Mouse (Mus musculus) heart, adult 11 months (tissue): ENCODE measurements at regions not wholly inside any gene's neighbourhood (a gene's known extent, or its start where the extent isn't known, plus 50 kb on each side); places are given as distances from the start of the nearest gene placed in this dataset.
"Not testable (repeated sequence)": the region's sequence is repeated elsewhere in the genome, so short reads cannot be mapped to it uniquely, and the experiment has no call there.

Source experiments
- DNase-seq: peaks from one replicate; pipeline ENCODE4 v3.0.0; 2022

GRCm38 (mm10) chr11:94882687-94883383 is 53.2 kb upstream of the Col1a1 start:
- peak; percentile 93 for DNase-seq

DNA sequence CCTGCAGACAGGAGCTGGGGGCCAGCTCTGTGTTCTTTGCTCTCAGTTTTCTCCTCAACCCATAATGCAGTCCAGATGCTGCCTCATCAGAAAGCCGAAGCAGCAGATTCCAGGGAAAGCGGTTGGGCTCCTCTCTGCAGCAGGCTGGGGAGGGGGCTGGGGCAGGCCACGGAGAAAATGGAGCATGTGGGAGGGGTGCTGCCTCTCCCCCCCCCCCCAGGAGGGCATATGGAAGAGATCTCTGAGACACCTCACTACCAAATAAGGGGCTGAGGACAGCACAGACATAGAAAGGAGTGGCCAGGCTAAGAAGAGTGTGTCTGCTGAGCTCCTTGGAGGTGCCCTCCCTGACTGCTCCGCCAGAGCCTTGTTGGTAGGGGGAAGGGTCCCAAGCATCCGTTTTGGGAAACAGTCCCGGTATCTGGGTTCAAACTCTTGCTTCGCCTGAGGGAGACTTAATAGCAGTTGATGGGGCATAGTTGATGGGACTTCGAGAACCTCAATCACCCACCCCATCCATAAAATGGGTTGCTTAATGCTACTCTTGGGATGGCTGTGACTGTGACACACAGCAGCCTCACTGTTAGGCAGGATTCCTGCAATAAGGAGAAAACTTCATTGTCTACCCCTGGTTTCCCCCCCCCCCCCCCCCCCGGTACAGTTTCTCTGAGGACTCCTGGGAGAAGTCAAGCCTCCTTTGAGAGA is 53.9 kb upstream of the Col1a1 start:
- no peak for DNase-seq

DNA sequence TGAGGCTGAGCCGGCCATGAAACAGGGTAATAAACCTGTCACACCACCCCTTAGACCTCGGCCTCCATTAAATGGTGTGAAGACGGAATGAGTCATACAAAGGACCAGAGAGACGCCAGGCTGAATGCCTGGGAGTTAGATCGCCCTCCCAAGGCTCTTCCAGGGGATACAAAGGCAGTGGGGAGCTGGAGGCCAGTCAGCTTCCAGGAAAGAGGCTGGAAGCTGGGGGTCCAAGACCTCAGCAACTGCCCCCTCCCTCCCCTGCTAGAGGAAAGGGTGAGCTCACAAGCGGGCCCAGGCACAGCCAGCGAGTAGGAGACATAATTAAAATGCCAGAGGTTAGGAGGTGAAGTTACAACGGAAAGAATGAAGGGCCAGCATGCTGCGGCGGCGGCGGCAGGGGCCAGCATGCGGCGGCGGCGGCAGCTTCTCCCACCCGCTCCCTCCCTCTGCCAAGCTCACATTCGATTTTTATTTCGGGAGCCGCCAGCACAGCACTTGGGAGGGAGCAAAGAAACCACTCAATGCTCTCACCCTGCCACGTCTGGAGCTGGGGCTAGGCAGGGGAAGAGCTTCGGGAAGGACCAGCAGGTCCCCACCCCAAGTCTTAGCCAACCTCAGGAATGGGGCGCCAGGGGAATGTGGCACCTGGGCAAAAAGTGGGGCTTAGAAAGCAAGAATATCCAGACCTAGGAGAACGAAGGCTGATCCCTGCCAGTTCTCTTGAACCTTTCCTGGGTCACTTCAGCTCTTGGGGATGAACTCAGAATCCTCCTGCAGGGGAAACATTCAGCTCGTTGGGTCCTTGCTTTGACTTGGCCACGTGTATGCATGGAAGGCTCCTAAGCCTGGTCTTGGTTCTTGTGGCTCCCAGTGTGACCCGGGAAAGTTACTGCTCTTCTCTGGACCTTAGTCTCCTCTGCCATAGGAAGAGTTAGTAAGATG is 54.9 kb upstream of the Col1a1 start:
- DNase-seq: peak; percentile 86

GRCm38 (mm10) chr11:94876707-94877106 is 59.3 kb upstream of the Col1a1 start:
- no peak for DNase-seq

DNA sequence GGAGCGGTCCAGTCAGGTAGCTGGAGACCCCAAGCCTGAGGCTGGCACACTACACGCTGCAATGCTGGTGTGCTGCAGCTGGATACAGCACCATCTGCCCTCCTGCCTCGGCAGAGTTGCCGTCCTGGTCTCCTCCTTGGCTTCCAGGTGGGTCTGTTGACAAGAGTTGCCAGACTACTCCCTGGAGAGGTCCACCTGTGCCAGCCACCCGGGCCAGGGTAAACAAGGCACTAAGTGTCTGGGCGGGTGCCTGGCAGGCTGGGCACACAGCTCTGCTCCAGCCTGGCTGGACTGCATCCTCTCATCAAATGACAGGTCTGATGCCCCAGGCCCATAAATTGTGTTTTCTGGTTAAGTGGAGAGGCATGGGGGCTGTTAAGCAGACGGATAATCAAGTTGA is 61.0 kb upstream of the Col1a1 start:
- DNase-seq: no peak

GRCm38 (mm10) chr11:94874155-94874561 is 61.9 kb upstream of the Col1a1 start:
- peak; percentile 98 for DNase-seq

GRCm38 (mm10) chr11:94873693-94874092 is 62.3 kb upstream of the Col1a1 start:
- DNase-seq: peak; percentile 96

- DNase-seq: peak; percentile 98
Observed at GRCm38 (mm10) chr11:94872921-94873320, 63.1 kb upstream of the Col1a1 start.

GRCm38 (mm10) chr11:94870341-94870740 is 65.7 kb upstream of the Col1a1 start:
- DNase-seq: peak; percentile 95

- not testable (repeated sequence) for DNase-seq
Observed at GRCm38 (mm10) chr11:94869866-94870265, 66.2 kb upstream of the Col1a1 start.

DNA sequence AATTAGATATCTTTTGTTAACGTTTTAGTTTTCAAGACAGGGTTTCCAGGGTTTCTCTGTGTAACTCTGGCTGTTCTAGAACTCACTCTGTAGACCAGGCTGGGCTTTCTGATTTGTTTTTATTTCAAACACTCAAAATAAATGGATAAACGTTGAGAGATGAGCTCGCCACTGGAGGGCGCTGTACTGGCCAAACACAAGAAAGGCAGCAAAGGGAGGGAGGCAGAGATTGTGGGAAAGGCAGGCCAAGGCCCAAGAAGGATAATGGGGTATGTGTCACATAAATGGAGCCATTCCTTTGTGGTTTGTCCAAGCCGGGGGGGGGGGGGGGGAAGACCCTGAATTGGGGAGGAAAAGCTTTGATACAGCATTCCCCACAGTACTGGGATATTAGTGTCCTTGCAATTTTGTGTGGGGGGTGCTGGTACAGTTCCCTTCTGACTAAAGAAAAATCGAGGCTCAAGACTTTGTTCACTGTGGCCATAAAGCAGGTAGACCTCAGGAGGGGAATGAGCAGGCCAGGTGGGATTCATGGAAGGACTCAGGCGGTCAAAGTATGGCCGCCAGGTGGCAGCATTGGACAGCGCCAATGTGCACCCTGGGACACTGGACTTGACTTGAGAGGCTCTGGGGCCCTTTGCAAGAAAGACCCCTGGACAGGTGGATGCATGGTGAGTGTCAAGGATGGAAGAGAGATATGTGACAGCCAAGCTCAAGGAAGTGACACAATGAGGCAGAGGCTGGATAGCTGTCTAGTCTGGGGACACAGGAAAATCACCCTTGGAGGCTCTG is 69.7 kb upstream of the Col1a1 start:
- DNase-seq: peak; percentile 96

GRCm38 (mm10) chr11:94850129-94850528 is 67.6 kb upstream of the Tmem92 start:
- DNase-seq: no peak

GRCm38 (mm10) chr11:94839133-94839532 is 56.6 kb upstream of the Tmem92 start:
- no peak for DNase-seq

- no peak for DNase-seq
Observed at GRCm38 (mm10) chr11:94838140-94838539, 55.6 kb upstream of the Tmem92 start.

GRCm38 (mm10) chr11:94836347-94836746 is 53.8 kb upstream of the Tmem92 start:
- DNase-seq: no peak

- peak; percentile 94 for DNase-seq
Observed at GRCm38 (mm10) chr11:94832246-94832985, 49.9 kb upstream of the Tmem92 start.
